Mouse (Mus musculus): Measurements from ENCODE around the gene Rad23a.
"Not testable (repeated sequence)": the region's sequence is repeated elsewhere in the genome, so short reads cannot be mapped to it uniquely, and the experiment has no call there.

Gene Rad23a

DNA sequence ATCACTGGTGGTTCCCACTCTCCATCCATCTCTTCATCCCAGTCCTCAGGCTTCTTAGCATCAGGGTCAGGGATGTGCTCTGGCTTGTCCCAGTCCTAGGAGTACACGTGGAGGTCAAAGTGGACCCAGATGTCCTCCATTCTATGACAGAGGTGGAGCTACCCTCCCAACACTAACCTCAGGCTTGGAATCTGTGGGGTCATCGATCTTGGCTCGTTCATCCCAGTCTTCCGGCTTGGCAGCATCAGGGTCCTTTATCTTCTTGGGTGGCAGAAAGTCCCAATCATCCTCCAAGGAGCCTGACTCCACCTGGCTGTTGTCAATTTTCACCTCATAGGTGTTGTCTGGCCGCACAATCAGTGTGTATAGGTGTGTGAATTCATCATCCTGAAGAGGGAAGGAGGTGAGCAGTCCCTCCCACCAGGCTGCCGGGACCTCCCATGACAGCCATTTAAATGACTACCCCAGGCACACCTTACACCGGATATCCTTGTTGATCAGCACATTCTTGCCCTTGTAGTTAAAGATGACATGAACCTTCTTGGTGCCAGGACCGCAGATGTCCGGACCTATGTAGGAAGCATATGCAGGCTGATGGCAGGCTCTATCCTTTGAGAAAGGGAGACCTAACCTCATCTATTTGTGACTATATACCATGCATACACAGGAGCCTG is 4.1 kb upstream of the Rad23a start:
- ATAC-seq (ENCODE audit: insufficient number of reproducible peaks, low FRiP score, low TSS enrichment) = no peak

DNA sequence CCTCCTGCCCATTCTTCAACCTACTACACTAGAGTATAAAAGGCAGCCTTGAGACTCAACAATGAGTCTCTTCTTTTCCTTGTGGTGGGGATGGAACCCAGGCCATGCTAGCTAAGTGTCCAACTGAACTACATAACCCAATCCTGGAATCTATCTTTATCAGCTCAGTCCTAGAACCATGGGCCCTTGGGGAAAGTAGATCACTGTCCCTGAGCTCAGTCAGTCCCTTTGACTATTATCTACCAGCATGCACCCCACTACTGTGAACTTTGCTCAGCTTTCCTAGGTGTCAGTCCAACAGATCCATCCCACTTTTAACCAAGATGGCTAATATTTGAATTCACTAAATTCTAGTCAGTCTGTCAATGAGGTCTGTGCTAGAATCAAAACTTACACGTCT is 1.0 kb upstream of the Rad23a start:
- no peak for ATAC-seq (ENCODE audit: insufficient number of reproducible peaks, low FRiP score, low TSS enrichment)

DNA sequence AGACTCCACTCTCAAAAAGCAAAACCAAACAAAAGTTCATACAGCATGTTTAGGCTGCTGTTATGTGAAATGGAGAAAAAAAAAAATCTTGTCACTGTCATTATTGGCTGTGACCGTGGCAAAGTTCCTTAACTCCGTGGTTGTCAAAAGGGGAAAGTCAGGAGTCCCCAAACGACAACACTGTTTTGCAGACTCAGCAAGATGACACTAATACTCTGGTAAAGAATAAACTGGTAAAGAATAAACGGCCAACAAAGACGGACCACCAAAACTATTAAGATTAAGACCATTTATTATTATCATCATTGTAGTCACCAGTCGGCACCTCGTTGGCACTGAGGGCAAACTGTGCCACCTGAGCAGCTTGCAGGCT is 604 bp downstream of the Rad23a start:
- ATAC-seq (ENCODE audit: insufficient number of reproducible peaks, low FRiP score, low TSS enrichment) = no peak

GRCm38 (mm10) chr8:84839411-84839810 is 1.1 kb downstream of the Rad23a start:
- no peak for ATAC-seq (ENCODE audit: insufficient number of reproducible peaks, low FRiP score, low TSS enrichment)

DNA sequence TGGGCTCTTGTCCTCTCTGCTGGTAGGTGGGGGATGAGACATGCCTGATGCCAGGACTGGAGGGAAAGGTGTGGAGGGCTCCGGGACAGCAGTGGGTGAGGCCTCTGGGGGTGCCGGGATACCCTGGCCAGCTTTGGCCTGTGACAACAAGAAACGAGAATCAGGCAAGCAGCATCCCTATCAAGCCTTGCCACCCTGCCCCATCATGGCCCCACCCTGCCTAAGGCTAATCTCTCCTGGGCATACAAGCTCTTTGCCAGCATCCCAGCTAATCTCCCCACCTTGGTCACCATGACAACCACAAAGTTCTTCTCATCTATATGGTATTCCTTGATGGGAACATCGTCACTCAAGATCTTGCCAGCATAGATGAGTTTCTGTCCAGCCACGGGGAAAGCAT is 2.0 kb downstream of the Rad23a start:
- no peak for ATAC-seq (ENCODE audit: insufficient number of reproducible peaks, low FRiP score, low TSS enrichment)

DNA sequence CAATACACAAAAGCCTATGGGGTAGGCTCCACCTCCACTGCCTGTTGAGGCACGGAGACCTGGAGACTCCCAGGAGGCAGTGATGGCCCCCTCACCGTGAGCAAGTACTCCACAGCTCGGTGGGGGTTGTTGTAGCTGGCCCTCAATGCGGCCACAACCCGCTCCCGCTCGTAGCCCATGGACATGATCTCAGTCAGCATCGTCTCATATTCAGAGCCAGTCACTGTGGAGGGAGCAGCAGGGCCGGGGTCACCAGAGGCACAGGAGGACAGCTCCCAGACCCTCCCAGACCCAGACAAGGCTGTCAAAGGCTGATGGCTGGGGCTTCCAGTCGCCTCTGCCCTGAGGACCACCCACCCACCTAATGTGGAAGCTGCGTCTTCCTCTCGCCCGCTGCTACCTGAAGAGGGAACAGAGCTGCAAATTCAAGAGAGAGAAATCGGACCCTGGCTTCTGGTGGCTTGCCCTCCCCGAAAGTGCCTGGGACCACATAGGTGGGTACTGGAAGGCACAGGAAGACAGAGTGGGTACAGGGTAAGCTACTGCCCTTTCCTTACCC is 2.5 kb downstream of the Rad23a start:
- no peak for ATAC-seq (ENCODE audit: insufficient number of reproducible peaks, low FRiP score, low TSS enrichment)

GRCm38 (mm10) chr8:84837149-84837911 is 3.1 kb downstream of the Rad23a start:
- no peak for ATAC-seq (ENCODE audit: insufficient number of reproducible peaks, low FRiP score, low TSS enrichment)

DNA sequence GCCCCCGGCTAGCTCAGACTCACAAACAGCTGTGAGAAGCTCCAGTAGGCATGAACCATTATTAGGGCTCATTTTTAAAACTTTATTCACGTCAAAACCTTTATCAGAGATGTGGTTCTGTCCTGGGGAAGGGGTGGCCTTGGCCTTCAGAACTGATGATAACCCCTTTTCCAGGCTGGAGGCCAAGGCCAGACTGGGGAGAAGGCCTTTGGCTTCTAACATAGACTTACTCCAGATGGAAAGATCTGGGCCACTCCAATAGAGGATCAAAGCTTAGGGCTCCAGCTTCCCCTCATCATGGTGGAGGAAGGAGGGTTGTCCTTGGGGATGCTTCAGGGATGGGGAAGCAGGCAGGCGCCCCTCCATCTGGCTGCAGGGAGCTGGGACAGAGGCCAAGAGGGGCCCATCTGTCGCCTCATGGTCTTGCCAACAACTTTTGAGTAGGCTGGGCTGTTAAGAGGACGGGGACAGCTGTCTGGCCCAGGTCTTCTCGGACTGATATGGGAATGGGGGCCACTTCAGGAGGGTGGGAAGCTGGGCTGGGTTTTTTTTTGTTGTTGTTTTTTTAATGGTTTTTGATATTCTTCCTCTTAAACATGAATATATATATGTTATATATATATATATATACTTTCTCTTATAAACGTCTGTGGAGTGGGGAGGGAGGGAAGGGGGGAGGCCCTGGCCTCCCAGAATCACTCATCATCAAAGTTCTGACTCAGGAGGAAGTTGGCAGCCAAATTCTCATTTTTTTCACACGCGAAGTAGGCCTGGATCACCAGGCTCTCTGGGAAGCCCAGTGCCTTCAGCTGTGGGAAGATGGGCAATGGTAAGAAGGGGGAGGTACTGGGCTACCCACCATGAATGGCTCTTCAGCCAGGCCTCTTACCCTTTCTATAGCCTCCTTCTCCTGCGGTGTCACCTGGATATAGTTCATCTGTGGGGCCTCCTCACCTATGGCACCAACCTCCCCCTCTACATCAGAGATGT is 5.3 kb downstream of the Rad23a start:
- ATAC-seq (ENCODE audit: insufficient number of reproducible peaks, low FRiP score, low TSS enrichment) = no peak

GRCm38 (mm10) chr8:84834002-84834865 is 6.2 kb downstream of the Rad23a start:
- ATAC-seq (ENCODE audit: insufficient number of reproducible peaks, low FRiP score, low TSS enrichment) = no peak

GRCm38 (mm10) chr8:84832759-84833742 is 7.4 kb downstream of the Rad23a start:
- ATAC-seq (ENCODE audit: insufficient number of reproducible peaks, low FRiP score, low TSS enrichment) = no peak

- ATAC-seq (ENCODE audit: insufficient number of reproducible peaks, low FRiP score, low TSS enrichment) = peak; percentile 73; the same call in 1 of the 2 replicates
Measured at GRCm38 (mm10) chr8:84832034-84832717, 8.3 kb downstream of the Rad23a start.

GRCm38 (mm10) chr8:84831490-84831889 is 9.0 kb downstream of the Rad23a start, which contains the start of gene Gadd45gip1:
TSS of gene Gadd45gip1 (plus strand) at chr8:84831522.
- ATAC-seq (ENCODE audit: insufficient number of reproducible peaks, low FRiP score, low TSS enrichment) = no peak

DNA sequence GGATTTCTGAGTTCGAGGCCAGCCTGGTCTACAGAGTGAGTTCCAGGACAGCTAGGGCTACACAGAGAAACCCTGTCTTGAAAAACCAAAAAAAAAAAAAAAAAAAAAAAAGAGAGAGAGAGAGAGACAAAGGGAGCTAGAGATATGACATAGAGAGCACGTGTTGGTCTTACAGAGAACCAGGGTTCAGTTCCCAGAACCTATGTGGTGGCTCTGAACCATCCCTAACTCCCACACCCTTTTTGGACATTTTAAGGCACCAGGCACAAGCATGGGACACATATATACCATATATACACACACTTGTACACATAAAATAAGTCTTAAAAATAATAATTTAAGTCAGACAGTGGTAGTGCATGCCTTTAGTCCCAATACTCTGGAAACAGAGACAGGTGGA is 13.9 kb downstream of the Rad23a start:
- not testable (repeated sequence) for ATAC-seq (ENCODE audit: insufficient number of reproducible peaks, low FRiP score, low TSS enrichment)

DNA sequence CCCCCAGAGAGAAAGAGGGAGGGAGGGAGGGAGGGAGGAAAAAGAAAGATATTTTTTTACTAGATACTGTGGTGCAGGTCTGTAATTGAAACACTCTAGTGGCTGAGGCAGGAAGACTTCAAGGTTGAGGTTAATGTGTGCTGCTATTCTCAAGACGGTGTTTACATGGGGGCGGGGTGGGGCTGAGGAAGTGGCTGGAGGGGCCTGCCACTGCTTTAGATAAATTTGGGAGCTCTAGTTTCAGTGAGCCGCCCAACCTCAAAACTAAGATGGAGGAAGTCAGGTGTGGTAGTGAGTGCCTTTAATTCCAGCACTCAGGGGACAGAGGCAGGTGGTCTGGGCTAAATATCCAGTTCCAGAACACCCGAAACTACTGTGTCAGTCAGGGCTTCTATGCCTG is 14.8 kb downstream of the Rad23a start:
- no peak for ATAC-seq (ENCODE audit: insufficient number of reproducible peaks, low FRiP score, low TSS enrichment)

DNA sequence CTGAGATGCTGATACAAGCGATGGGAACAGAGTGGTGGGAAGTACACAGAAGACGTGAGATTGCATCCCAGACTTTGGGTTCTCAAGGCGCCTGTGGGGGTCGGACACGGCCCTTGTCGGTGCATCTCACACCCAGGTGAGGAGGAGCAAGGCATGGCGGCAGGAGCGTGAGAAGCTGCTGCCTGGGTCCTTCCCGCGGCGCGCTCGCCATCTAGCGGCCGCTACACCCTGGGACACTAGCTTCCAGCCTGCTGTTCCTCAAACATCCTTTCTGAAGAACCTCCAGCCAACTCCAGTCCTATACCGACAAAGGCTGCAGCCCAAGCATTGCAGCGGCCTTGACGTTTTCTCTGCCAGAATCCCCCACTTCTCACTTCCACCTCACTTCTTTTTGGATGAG is 16.8 kb downstream of the Rad23a start:
- ATAC-seq (ENCODE audit: insufficient number of reproducible peaks, low FRiP score, low TSS enrichment) = peak; percentile 86

DNA sequence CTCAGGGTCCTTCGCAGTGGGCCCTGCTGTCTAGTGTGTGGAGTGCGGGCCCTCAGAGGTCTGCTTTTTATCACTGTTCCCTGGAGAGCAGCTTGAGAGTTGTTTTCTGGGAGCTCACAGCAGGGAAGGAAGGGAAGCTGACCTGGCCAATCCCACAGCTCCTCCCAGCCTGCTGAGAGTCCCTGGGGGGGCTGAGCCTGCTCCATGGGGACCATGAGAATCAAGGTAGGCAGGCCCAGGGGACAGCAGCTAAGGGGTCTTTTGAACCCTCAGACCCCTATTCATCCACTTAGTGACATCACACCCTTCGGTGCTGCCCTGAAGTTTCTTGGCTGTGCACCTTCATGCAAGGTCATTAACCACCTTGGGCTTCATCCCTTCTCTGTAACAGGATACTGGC is 17.7 kb downstream of the Rad23a start, which contains the start of gene Dand5:
Gene Dand5, minus strand, starts transcription at position 101 of the 400 bp plus-strand sequence.
- ATAC-seq (ENCODE audit: insufficient number of reproducible peaks, low FRiP score, low TSS enrichment) = no peak

GRCm38 (mm10) chr8:84816117-84816516 is 24.3 kb downstream of the Rad23a start:
- ATAC-seq (ENCODE audit: insufficient number of reproducible peaks, low FRiP score, low TSS enrichment) = no peak

GRCm38 (mm10) chr8:84815547-84815946 is 24.9 kb downstream of the Rad23a start:
- ATAC-seq (ENCODE audit: insufficient number of reproducible peaks, low FRiP score, low TSS enrichment) = peak; percentile 69
